Mouse (Mus musculus): ENCODE data around the gene Atoh8.

- TF ChIP-seq EP300 (IDR thresholded peaks at IDR 0.05; ENCODE audit: low read depth) (no peak), CTCF (IDR thresholded peaks at IDR 0.05; ENCODE audit: low read depth) (no peak)
These were observed 74.4 kb downstream of the Atoh8 start for GRCm38 (mm10) chr6:72160991-72161390.
